Mouse (Mus musculus): ENCODE measurements around the gene Dnmt3c. TPM values are rescaled to one million over a fixed set of nuclear protein-coding genes. Genes with fewer than 3 reads are reported as not detected.
"Not testable (repeated sequence)": the region's sequence is repeated elsewhere in the genome, so short reads cannot be mapped to it uniquely, and the experiment has no call there.

The Dnmt3c gene
- total and polyA plus RNA-seq, 2 experiments from 2014 or later, result not detected

- 92% methylated on average over 6 of the region's 6 CpGs for WGBS
Measured at GRCm38 (mm10) chr2:153676944-153677343, 19.5 kb upstream of the Dnmt3c start.

GRCm38 (mm10) chr2:153677550-153677949 is 18.9 kb upstream of the Dnmt3c start:
- Histone ChIP-seq H3K4me3 (ENCODE audit: low read depth, low read length) (no peak overlapping the region), H3K9ac (replicated peaks; ENCODE audit: low read length, poor library complexity, severe bottlenecking) (no peak overlapping the region), H3K27ac (ENCODE audit: low read depth, low read length) (no peak overlapping the region), H3K4me2 (ENCODE audit: low read depth, low read length, poor library complexity, severe bottlenecking) (no peak overlapping the region), H3K9me3 (ENCODE audit: low read length) (no peaks in the 10 kb centered on the region), H3K27me3 (ENCODE audit: insufficient read depth, low read length) (no peaks in the 10 kb centered on the region), H3K36me3 (ENCODE audit: insufficient read depth, low read length) (no peaks in the 10 kb centered on the region; the same call in 1 of the 2 replicates), H3K4me1 (ENCODE audit: insufficient read depth, low read length) (no peaks in the 10 kb centered on the region)
- DNase-seq (ENCODE audit: low spot score), result no peak
- WGBS, result 86% methylated on average over 7 of the region's 7 CpGs
- no peak for ATAC-seq (ENCODE audit: low FRiP score)
- no peak for TF ChIP-seq CTCF (IDR thresholded peaks at IDR 0.05)

More at GRCm38 (mm10) chr2:153676944-153677343, 19.5 kb upstream of the Dnmt3c start:
- Histone ChIP-seq H3K9me3 (ENCODE audit: low read length) (no peaks in the 10 kb centered on the region), H3K4me2 (ENCODE audit: low read depth, low read length, poor library complexity, severe bottlenecking) (no peak overlapping the region), H3K4me1 (ENCODE audit: insufficient read depth, low read length) (no peaks in the 10 kb centered on the region), H3K4me3 (ENCODE audit: low read depth, low read length) (no peak overlapping the region), H3K27me3 (ENCODE audit: insufficient read depth, low read length) (no peaks in the 10 kb centered on the region), H3K36me3 (ENCODE audit: insufficient read depth, low read length) (no peaks in the 10 kb centered on the region; the same call in 1 of the 2 replicates), H3K9ac (replicated peaks; ENCODE audit: low read length, poor library complexity, severe bottlenecking) (no peak overlapping the region), H3K27ac (ENCODE audit: low read depth, low read length) (no peak overlapping the region)
- DNase-seq (ENCODE audit: low spot score) (no peak), ATAC-seq (ENCODE audit: low FRiP score) (no peak)
- TF ChIP-seq CTCF (IDR thresholded peaks at IDR 0.05), result no peak

- no peaks in the 10 kb centered on the region for H3K4me1 ChIP-seq (ENCODE audit: insufficient read depth, low read length)
- no peak for DNase-seq (ENCODE audit: low spot score)
Measured at GRCm38 (mm10) chr2:153679959-153680358, 16.5 kb upstream of the Dnmt3c start.

GRCm38 (mm10) chr2:153693413-153693812 is 3.0 kb upstream of the Dnmt3c start:
- H3K4me1 ChIP-seq (ENCODE audit: insufficient read depth, low read length); H3K4me3 ChIP-seq (ENCODE audit: low read depth, low read length); ATAC-seq (ENCODE audit: low FRiP score); H3K36me3 ChIP-seq (ENCODE audit: insufficient read depth, low read length); H3K27me3 ChIP-seq (ENCODE audit: insufficient read depth, low read length); H3K27ac ChIP-seq (ENCODE audit: low read depth, low read length); H3K4me2 ChIP-seq (ENCODE audit: low read depth, low read length, poor library complexity, severe bottlenecking); H3K9ac ChIP-seq (replicated peaks; ENCODE audit: low read length, poor library complexity, severe bottlenecking); DNase-seq (ENCODE audit: low spot score); H3K9me3 ChIP-seq (ENCODE audit: low read length): not testable (repeated sequence)
- 85% methylated on average over 5 of the region's 7 CpGs for WGBS

More at GRCm38 (mm10) chr2:153679959-153680358, 16.5 kb upstream of the Dnmt3c start:
- WGBS, result 83% methylated on average over 1 of the region's 1 CpGs
- Histone ChIP-seq H3K36me3 (ENCODE audit: insufficient read depth, low read length) (no peaks in the 10 kb centered on the region; the same call in 1 of the 2 replicates), H3K4me3 (ENCODE audit: low read depth, low read length) (no peak overlapping the region), H3K4me2 (ENCODE audit: low read depth, low read length, poor library complexity, severe bottlenecking) (no peak overlapping the region), H3K9me3 (ENCODE audit: low read length) (no peaks in the 10 kb centered on the region), H3K9ac (replicated peaks; ENCODE audit: low read length, poor library complexity, severe bottlenecking) (no peak overlapping the region), H3K27me3 (ENCODE audit: insufficient read depth, low read length) (no peaks in the 10 kb centered on the region), H3K27ac (ENCODE audit: low read depth, low read length) (no peak overlapping the region)
- no peak for ATAC-seq (ENCODE audit: low FRiP score)
- no peak for TF ChIP-seq CTCF (IDR thresholded peaks at IDR 0.05)

- no peak overlapping the region for H3K4me2 ChIP-seq (ENCODE audit: low read depth, low read length, poor library complexity, severe bottlenecking)
- 64% methylated on average over 19 of the region's 19 CpGs for WGBS
- DNase-seq (ENCODE audit: low spot score), result no peak
- no peak overlapping the region for H3K9ac ChIP-seq (replicated peaks; ENCODE audit: low read length, poor library complexity, severe bottlenecking)
- no peak for ATAC-seq (ENCODE audit: low FRiP score)
- H3K27me3 ChIP-seq (ENCODE audit: insufficient read depth, low read length), result no peaks in the 10 kb centered on the region
- no peaks in the 10 kb centered on the region for H3K36me3 ChIP-seq (ENCODE audit: insufficient read depth, low read length)
- no peak overlapping the region for H3K27ac ChIP-seq (ENCODE audit: low read depth, low read length)
- TF ChIP-seq CTCF (IDR thresholded peaks at IDR 0.05), result peak; percentile 63
- H3K4me1 ChIP-seq (ENCODE audit: insufficient read depth, low read length), result no peaks in the 10 kb centered on the region
- H3K4me3 ChIP-seq (ENCODE audit: low read depth, low read length), result no peak overlapping the region
- H3K9me3 ChIP-seq (ENCODE audit: low read length), result no peaks in the 10 kb centered on the region
Measured at GRCm38 (mm10) chr2:153694462-153695085, 1.9 kb upstream of the Dnmt3c start.

GRCm38 (mm10) chr2:153703389-153703788 is 6.9 kb downstream of the Dnmt3c start:
- no peaks in the 10 kb centered on the region for H3K9me3 ChIP-seq (ENCODE audit: low read length)

More at GRCm38 (mm10) chr2:153703389-153703788, 6.9 kb downstream of the Dnmt3c start:
- Histone ChIP-seq H3K27me3 (ENCODE audit: insufficient read depth, low read length) (no peaks in the 10 kb centered on the region), H3K4me2 (ENCODE audit: low read depth, low read length, poor library complexity, severe bottlenecking) (no peak overlapping the region), H3K9ac (replicated peaks; ENCODE audit: low read length, poor library complexity, severe bottlenecking) (no peak overlapping the region), H3K36me3 (ENCODE audit: insufficient read depth, low read length) (no peaks in the 10 kb centered on the region), H3K4me3 (ENCODE audit: low read depth, low read length) (no peak overlapping the region), H3K27ac (ENCODE audit: low read depth, low read length) (no peak overlapping the region), H3K4me1 (ENCODE audit: insufficient read depth, low read length) (no peaks in the 10 kb centered on the region)
- no peak for TF ChIP-seq CTCF (IDR thresholded peaks at IDR 0.05)
- DNase-seq (ENCODE audit: low spot score) (peak; percentile 52), ATAC-seq (ENCODE audit: low FRiP score) (no peak)
- WGBS, result 42% methylated on average over 6 of the region's 6 CpGs
